Mouse (Mus musculus) brown adipose tissue, adult 24 weeks (tissue): ENCODE results near the gene Actrt1. TPM values are rescaled to one million over a fixed set of nuclear protein-coding genes. Genes with fewer than 3 reads are reported as not detected.

Experiments
- H3K27ac ChIP-seq: fragments of 200-500 bp; replicated peaks from 2 replicates; pipeline ENCODE4 v1.5.1; 2012; ENCODE audit warnings: low read depth, mild to moderate bottlenecking, low read length
- H3K4me1 ChIP-seq: fragments of 200-500 bp; 2 replicates; pipeline ENCODE4 v1.6.1; 2012; ENCODE audit warnings: low read length, mixed read lengths; ENCODE audit not compliant: control insufficient read depth, insufficient read depth, insufficient read length
- H3K4me3 ChIP-seq: fragments of 200-500 bp; 2 replicates; pipeline ENCODE4 v1.5.1; 2012; ENCODE audit warnings: low read depth, mild to moderate bottlenecking, low read length, moderate library complexity; ENCODE audit not compliant: insufficient read depth
- polyA plus RNA-seq: library from polyadenylated mRNA; stranded (reverse); fragments of >200 nt; gene quantifications from 2 replicates; pipeline ENCODE4 v1.2.4, GENCODE M21; 2012; ENCODE audit not compliant: missing spikeins, insufficient read depth, insufficient read length

Actrt1 gene
- polyA plus RNA-seq, result not detected in 2 replicates

GRCm38 (mm10) chrX:46328707-46329106 is at the start of gene Actrt1:
TSS of gene Actrt1 (plus strand) at chrX:46329007.
- H3K4me1 ChIP-seq, result no peaks in the 10 kb centered on the region
- H3K27ac ChIP-seq, result no peak within 1 kb of the TSS
- H3K4me3 ChIP-seq, result no peak within 1 kb of the TSS

GRCm38 (mm10) chrX:46331463-46332115 is 2.8 kb downstream of the Actrt1 start:
- Histone ChIP-seq H3K4me1 (no peaks in the 10 kb centered on the region), H3K4me3 (no peak overlapping the region), H3K27ac (no peak overlapping the region)
